Comparison of ENCODE assay signal across 8 mouse cellular contexts in genomic region chr2:32535501-32535991, GRCm38 (mm10). TPM values are rescaled to one million over a fixed set of nuclear protein-coding genes. Genes with fewer than 3 reads are reported as not detected.
DNase-seq lines count a peak whose midpoint lies in the region; ATAC-seq and TF ChIP-seq lines count a peak whose summit lies in the region.

No protein-coding gene starts in this region.

- peak overlapping the region; percentile 92 for H3K9ac ChIP-seq in forebrain, postnatal 0 days
- H3K9ac ChIP-seq in hindbrain, embryonic 13.5 days = peak overlapping the region; percentile 96

- peak overlapping the region; percentile 92 for H3K4me3 ChIP-seq in forebrain, postnatal 0 days (ENCODE audit: low read depth, low read length)
- H3K4me3 ChIP-seq in hindbrain, embryonic 13.5 days = peak overlapping the region; percentile 94
- H3K4me3 ChIP-seq in macrophage (ENCODE audit: inconsistent target) = peak overlapping the region; percentile 28

- H3K4me1 ChIP-seq in forebrain, postnatal 0 days (ENCODE audit: insufficient read depth) = peaks cover 25% of the 10 kb centered on the region
- H3K4me1 ChIP-seq in hindbrain, embryonic 13.5 days (replicated peaks) = peaks cover 61% of the 10 kb centered on the region

- WGBS in forebrain, postnatal 0 days = 2% methylated on average over 55 of the region's 56 CpGs
- WGBS in hindbrain, embryonic 13.5 days = 0% methylated on average over 43 of the region's 56 CpGs
- under 1% methylated on average over 54 of the region's 56 CpGs for WGBS in macrophage (ENCODE audit: missing documents)

- no peaks in the 10 kb centered on the region for H3K27me3 ChIP-seq in forebrain, postnatal 0 days (ENCODE audit: insufficient read depth, low read length)
- H3K27me3 ChIP-seq in hindbrain, embryonic 13.5 days = no peaks in the 10 kb centered on the region

- H3K36me3 ChIP-seq in forebrain, postnatal 0 days (ENCODE audit: insufficient read depth) = no peaks in the 10 kb centered on the region
- no peaks in the 10 kb centered on the region for H3K36me3 ChIP-seq in hindbrain, embryonic 13.5 days
- no peaks in the 10 kb centered on the region for H3K36me3 ChIP-seq in macrophage (ENCODE audit: inconsistent target)

- H3K27ac ChIP-seq in forebrain, postnatal 0 days (ENCODE audit: low read depth, low read length) = peak overlapping the region; percentile 91
- H3K27ac ChIP-seq in hindbrain, embryonic 13.5 days = peak overlapping the region; percentile 97
- H3K27ac ChIP-seq in macrophage = no peak overlapping the region

- H3K9me3 ChIP-seq in forebrain, postnatal 0 days (ENCODE audit: low read length) = no peaks in the 10 kb centered on the region
- no peaks in the 10 kb centered on the region for H3K9me3 ChIP-seq in hindbrain, embryonic 13.5 days

- peak; percentile 58 for DNase-seq in layer of hippocampus, adult 11-12 months (ENCODE audit: low spot score)
- DNase-seq in layer of hippocampus, adult 8-10 months (ENCODE audit: low spot score in 2 of 2) = no peak
- DNase-seq in cerebellum, adult 18-20 months = peak; percentile 51 to 77
- DNase-seq in forebrain, postnatal 0 days = peak; percentile 60
- peak; percentile 52 to 59 for DNase-seq in left cerebral cortex, adult 8-10 months (ENCODE audit: low spot score in 2 of 2)
- DNase-seq in spleen, postnatal 14 days (ENCODE audit: low spot score in 2 of 2) = peak; percentile 44 to 50

- no peaks in the 10 kb centered on the region for H3K79me2 ChIP-seq in macrophage (ENCODE audit: inconsistent target)

- TF ChIP-seq CTCF in forebrain, postnatal 0 days (IDR thresholded peaks at IDR 0.05; ENCODE audit: low read depth) = no peak

- peak; percentile 53; the same call in 1 of the 2 replicates for ATAC-seq in forebrain, postnatal 0 days
- ATAC-seq in hindbrain, embryonic 13.5 days (ENCODE audit: low FRiP score) = no peak

- peak overlapping the region; percentile 76 for H3K4me2 ChIP-seq in forebrain, postnatal 0 days (ENCODE audit: low read depth)
- H3K4me2 ChIP-seq in hindbrain, embryonic 13.5 days = peak overlapping the region; percentile 81

RNA-seq across cellular contexts. Expression of gene Fam102a, which starts 0.4 kb away (rescaled TPM):
- 10 to 100 TPM; 69.9 to 81.1 (median 75.7) TPM for total RNA-seq in layer of hippocampus, adult 8-10 months (2022)
- total RNA-seq in forebrain, postnatal 0 days (2014; rRNA removed) = 17.6 and 19.7 TPM in 2 replicates
- polyA plus RNA-seq in forebrain, postnatal 0 days (2015; fragmentation: Nextera tagmentation; extraction: Ambion mirVana) = 7.2 and 7.5 TPM in 2 replicates
- 7.0 and 7.1 TPM in 2 replicates for polyA plus RNA-seq in hindbrain, embryonic 13.5 days (2015; fragmentation: Nextera tagmentation; extraction: Ambion mirVana)
- total RNA-seq in left cerebral cortex, adult 8-10 months (2022) = 10 to 100 TPM; 69.0 to 78.6 (median 70.5) TPM
- 1 to 10 TPM in 18 of 26 experiments, under 1 TPM in 8; 0.36 to 5.7 (median 1.9) TPM for total RNA-seq in macrophage (2018; cell fraction: chromatin; rRNA removed)
- 1 to 10 TPM; 2.6 to 5.8 (median 4.4) TPM for total RNA-seq in macrophage (2018; cell fraction: cytosol; rRNA removed)
- 1 to 10 TPM; 1.4 to 8.5 (median 2.7) TPM for total RNA-seq in macrophage (2018; cell fraction: nucleus; rRNA removed)
- polyA plus RNA-seq in macrophage (2018) = 3.5 to 9.1 TPM (median 3.9 TPM) in 3 replicates

RNA-seq across cellular contexts. Expression of gene Dpm2, which starts 35.1 kb away (rescaled TPM):
- 10 to 100 TPM; 73.1 to 87.1 (median 74.8) TPM for total RNA-seq in layer of hippocampus, adult 8-10 months (2022)
- 59.2 and 60.5 TPM in 2 replicates for total RNA-seq in forebrain, postnatal 0 days (2014; rRNA removed)
- polyA plus RNA-seq in forebrain, postnatal 0 days (2015; fragmentation: Nextera tagmentation; extraction: Ambion mirVana) = 142 and 152 TPM in 2 replicates
- polyA plus RNA-seq in hindbrain, embryonic 13.5 days (2015; fragmentation: Nextera tagmentation; extraction: Ambion mirVana) = 142 and 145 TPM in 2 replicates
- total RNA-seq in left cerebral cortex, adult 8-10 months (2022) = 10 to 100 TPM; 71.2 to 78.7 (median 72.8) TPM
- total RNA-seq in macrophage (2018; cell fraction: chromatin; rRNA removed) = 10 to 100 TPM; 32.2 to 61.0 (median 47.4) TPM
- 10 to 100 TPM; 66.4 to 91.8 (median 78.1) TPM for total RNA-seq in macrophage (2018; cell fraction: cytosol; rRNA removed)
- 10 to 100 TPM; 53.1 to 95.2 (median 76.3) TPM for total RNA-seq in macrophage (2018; cell fraction: nucleus; rRNA removed)
- polyA plus RNA-seq in macrophage (2018) = 48.3 to 76.8 TPM (median 72.3 TPM) in 3 replicates

RNA-seq across cellular contexts. Expression of gene Pip5kl1, which starts 39.1 kb away (rescaled TPM):
- 1 to 10 TPM; 4.0 to 5.2 (median 4.5) TPM for total RNA-seq in layer of hippocampus, adult 8-10 months (2022)
- 6.4 and 11.8 TPM in 2 replicates for total RNA-seq in forebrain, postnatal 0 days (2014; rRNA removed)
- 5.6 and 8.2 TPM in 2 replicates for polyA plus RNA-seq in forebrain, postnatal 0 days (2015; fragmentation: Nextera tagmentation; extraction: Ambion mirVana)
- 9.0 and 9.6 TPM in 2 replicates for polyA plus RNA-seq in hindbrain, embryonic 13.5 days (2015; fragmentation: Nextera tagmentation; extraction: Ambion mirVana)
- 10 to 100 TPM in 2 of 4 experiments, 1 to 10 TPM in 2; 9.3 to 11.0 (median 10.0) TPM for total RNA-seq in left cerebral cortex, adult 8-10 months (2022)
- 1 to 10 TPM in 14 of 26 experiments, under 1 TPM in 1, not detected in 11; 0.74 to 5.6 (median 1.8) TPM for total RNA-seq in macrophage (2018; cell fraction: chromatin; rRNA removed)
- not detected for total RNA-seq in macrophage (2018; cell fraction: cytosol; rRNA removed)
- total RNA-seq in macrophage (2018; cell fraction: nucleus; rRNA removed) = 1 to 10 TPM in 8 of 26 experiments, not detected in 18; 1.5 to 3.1 (median 1.9) TPM
- polyA plus RNA-seq in macrophage (2018) = not detected in 3 replicates

RNA-seq across cellular contexts. Expression of gene 9430097D07Rik, which starts 39.9 kb away (rescaled TPM):
- under 1 TPM; 0.23 to 0.74 (median 0.40) TPM for total RNA-seq in layer of hippocampus, adult 8-10 months (2022)
- total RNA-seq in forebrain, postnatal 0 days (2014; rRNA removed) = 0.38 and 1.0 TPM in 2 replicates
- 0.26 and 0.45 TPM in 2 replicates for polyA plus RNA-seq in forebrain, postnatal 0 days (2015; fragmentation: Nextera tagmentation; extraction: Ambion mirVana)
- polyA plus RNA-seq in hindbrain, embryonic 13.5 days (2015; fragmentation: Nextera tagmentation; extraction: Ambion mirVana) = 0.53 and 0.56 TPM in 2 replicates
- 1 to 10 TPM in 2 of 4 experiments, under 1 TPM in 2; 0.84 to 2.4 (median 1.1) TPM for total RNA-seq in left cerebral cortex, adult 8-10 months (2022)
- total RNA-seq in macrophage (2018; cell fraction: chromatin; rRNA removed) = under 1 TPM in 2 of 26 experiments, not detected in 24; 0.56 to 0.57 TPM
- under 1 TPM in 1 of 26 experiments, not detected in 25; 0.09 TPM for total RNA-seq in macrophage (2018; cell fraction: cytosol; rRNA removed)
- total RNA-seq in macrophage (2018; cell fraction: nucleus; rRNA removed) = not detected
- polyA plus RNA-seq in macrophage (2018) = not detected in 3 replicates

RNA-seq across cellular contexts. Expression of gene St6galnac4, which starts 51.3 kb away (rescaled TPM):
- total RNA-seq in layer of hippocampus, adult 8-10 months (2022) = 10 to 100 TPM; 36.1 to 48.6 (median 40.3) TPM
- total RNA-seq in forebrain, postnatal 0 days (2014; rRNA removed) = 32.4 and 35.5 TPM in 2 replicates
- 31.3 and 33.2 TPM in 2 replicates for polyA plus RNA-seq in forebrain, postnatal 0 days (2015; fragmentation: Nextera tagmentation; extraction: Ambion mirVana)
- 22.8 and 23.4 TPM in 2 replicates for polyA plus RNA-seq in hindbrain, embryonic 13.5 days (2015; fragmentation: Nextera tagmentation; extraction: Ambion mirVana)
- 10 to 100 TPM; 33.9 to 36.5 (median 34.8) TPM for total RNA-seq in left cerebral cortex, adult 8-10 months (2022)
- 100 to 1,000 TPM in 2 of 26 experiments, 10 to 100 TPM in 24; 17.3 to 114 (median 35.7) TPM for total RNA-seq in macrophage (2018; cell fraction: chromatin; rRNA removed)
- total RNA-seq in macrophage (2018; cell fraction: cytosol; rRNA removed) = 10 to 100 TPM; 19.7 to 54.7 (median 39.3) TPM
- total RNA-seq in macrophage (2018; cell fraction: nucleus; rRNA removed) = 100 to 1,000 TPM in 2 of 26 experiments, 10 to 100 TPM in 24; 25.3 to 122 (median 46.9) TPM
- polyA plus RNA-seq in macrophage (2018) = 30.1 to 43.5 TPM (median 34.6 TPM) in 3 replicates

Comparison
In these comparisons a context has a peak if more than half of its experiments do, and no peak if none do; other contexts are left out.
1. DNase-seq: peak in layer of hippocampus, adult 11-12 months (single experiment), cerebellum, adult 18-20 months (2 of 2), forebrain, postnatal 0 days (single experiment), left cerebral cortex, adult 8-10 months (2 of 2) and spleen, postnatal 14 days (2 of 2); none in layer of hippocampus, adult 8-10 months (0 of 2).
2. H3K4me3 ChIP-seq: peak in every context shown above with its lines; median percentile 94 in hindbrain, embryonic 13.5 days; 92 in forebrain, postnatal 0 days; 28 in macrophage.